29 mouse cellular contexts compared by ENCODE assay signal in the genomic region with DNA sequence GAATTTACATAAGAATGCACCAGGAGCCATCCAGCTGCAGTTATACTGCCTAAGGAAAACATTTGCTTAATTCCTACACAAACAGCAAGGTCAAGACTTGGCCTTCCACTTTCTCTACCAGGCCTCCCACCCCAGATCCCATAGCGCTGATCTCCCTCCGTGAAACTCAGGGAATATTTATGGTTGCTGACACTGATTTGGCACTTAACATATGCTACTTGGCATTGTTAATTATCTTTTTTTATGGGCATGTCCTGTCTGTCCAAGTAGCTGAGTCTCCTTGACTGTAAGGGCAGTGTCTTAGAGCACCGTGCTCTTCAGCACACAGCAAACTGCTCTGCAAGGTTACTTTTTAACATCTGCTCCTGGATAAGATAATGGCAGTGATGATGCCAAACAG.
A peak's percentile ranks its signal among the peaks of the same experiment; 100 is the strongest.
DNase-seq lines count a peak whose midpoint lies in the region; ATAC-seq lines count a peak whose summit lies in the region.
"Had no signal": no experiment of that assay in that cellular context is flagged by ENCODE, and none has a peak within 500 bp of the region (broad histone marks: within the 10 kb centered on the region; RNA-seq: fewer than 3 reads in every experiment).

No protein-coding gene starts in this region.

- no peak overlapping the region for H3K9ac ChIP-seq in kidney, embryonic 16.5 days (replicated peaks; ENCODE audit: low read length)
- H3K9ac ChIP-seq: embryonic facial prominence, embryonic 12.5 days; embryonic facial prominence, embryonic 15.5 days; forebrain, postnatal 0 days; heart, embryonic 15.5 days; hindbrain, embryonic 13.5 days; intestine, embryonic 15.5 days had no signal

- no peaks in the 10 kb centered on the region for H3K9me3 ChIP-seq in kidney, embryonic 16.5 days (ENCODE audit: low read length)
- H3K9me3 ChIP-seq: embryonic facial prominence, embryonic 12.5 days; embryonic facial prominence, embryonic 15.5 days; heart, embryonic 15.5 days; hindbrain, embryonic 10.5 days; hindbrain, embryonic 13.5 days; intestine, embryonic 15.5 days had no signal

- H3K4me3 ChIP-seq in kidney, embryonic 16.5 days (ENCODE audit: low read length): no peak overlapping the region
- H3K4me3 ChIP-seq: embryonic facial prominence, embryonic 12.5 days; embryonic facial prominence, embryonic 15.5 days; gastrocnemius, adult 2 months; heart, embryonic 15.5 days; hindbrain, embryonic 10.5 days; hindbrain, embryonic 13.5 days; intestine, embryonic 15.5 days had no signal

- WGBS in kidney, embryonic 16.5 days: 17% methylated on average over 3 of the region's 3 CpGs

- H3K27me3 ChIP-seq in kidney, embryonic 16.5 days (ENCODE audit: insufficient read depth, low read length): no peaks in the 10 kb centered on the region
- H3K27me3 ChIP-seq: CH12.LX; embryonic facial prominence, embryonic 12.5 days; embryonic facial prominence, embryonic 15.5 days; heart, embryonic 15.5 days; hindbrain, embryonic 13.5 days; intestine, embryonic 15.5 days had no signal

- no peak overlapping the region for H3K27ac ChIP-seq in kidney, embryonic 16.5 days (ENCODE audit: low read length)
- H3K27ac ChIP-seq: embryonic facial prominence, embryonic 12.5 days; embryonic facial prominence, embryonic 15.5 days; gastrocnemius, adult 2 months; heart, embryonic 15.5 days; hindbrain, embryonic 10.5 days; hindbrain, embryonic 13.5 days; intestine, embryonic 15.5 days had no signal

- peak; percentile 90 for ATAC-seq in kidney, embryonic 16.5 days (ENCODE audit: low FRiP score, low TSS enrichment)
- ATAC-seq: activated CD4-positive, CD25-positive, alpha-beta regulatory T cell, adult 4 months; forebrain, embryonic 14.5 days; forebrain, postnatal 0 days; hindbrain, embryonic 16.5 days; intestine, embryonic 15.5 days had no signal

- peaks cover 9% of the 10 kb centered on the region; the same call in 1 of the 2 replicates for H3K4me1 ChIP-seq in kidney, embryonic 16.5 days (ENCODE audit: insufficient read depth, low read length)
- H3K4me1 ChIP-seq: embryonic facial prominence, embryonic 12.5 days; embryonic facial prominence, embryonic 15.5 days; heart, embryonic 15.5 days; hindbrain, embryonic 10.5 days; hindbrain, embryonic 13.5 days; intestine, embryonic 15.5 days had no signal

- no peak overlapping the region for H3K4me2 ChIP-seq in kidney, embryonic 16.5 days (replicated peaks; ENCODE audit: low read depth, low read length)
- H3K4me2 ChIP-seq: embryonic facial prominence, embryonic 12.5 days; embryonic facial prominence, embryonic 15.5 days; heart, embryonic 11.5 days; heart, embryonic 15.5 days; hindbrain, embryonic 13.5 days; intestine, embryonic 15.5 days had no signal

- peak; percentile 8 for DNase-seq in embryo, embryonic 10.5 days (ENCODE audit: low spot score)
- DNase-seq in embryo, embryonic 9.5 days (ENCODE audit: extremely low spot score): no peak
- no peak for DNase-seq in kidney, postnatal 25 days
- peak; percentile 10 for DNase-seq in R1 (ENCODE audit: low read depth, low spot score)
- no peak for DNase-seq in c-Kit-positive CD71-positive TER-119-positive erythroid progenitor cells, embryonic 14.5 days (ENCODE audit: low spot score)
- DNase-seq: adrenal gland, adult 8-10 months; adrenal gland, postnatal 25 days; B cell, adult 2 months; cerebellum, adult 18-20 months; cerebellum, adult 9-10 months; cerebellum, postnatal 14 days; forebrain, postnatal 0 days; gastrocnemius, adult 2 months; gastrocnemius, postnatal 14 days; heart, adult 11 months; heart, postnatal 10 days; heart, postnatal 36 days had no signal

- no peaks in the 10 kb centered on the region for H3K36me3 ChIP-seq in kidney, embryonic 16.5 days (ENCODE audit: insufficient read depth, low read length)
- H3K36me3 ChIP-seq: embryonic facial prominence, embryonic 12.5 days; embryonic facial prominence, embryonic 15.5 days; heart, embryonic 15.5 days; hindbrain, embryonic 10.5 days; hindbrain, embryonic 13.5 days; intestine, embryonic 15.5 days had no signal

Comparison
In these comparisons a context has a peak if more than half of its experiments do, and no peak if none do; other contexts are left out.
1. DNase-seq: peak in embryo, embryonic 10.5 days (single experiment) and R1 (single experiment); none in embryo, embryonic 9.5 days (single experiment), kidney, postnatal 25 days (0 of 2) and c-Kit-positive CD71-positive TER-119-positive erythroid progenitor cells, embryonic 14.5 days (single experiment).